Mouse (Mus musculus) Muller cell, postnatal 12 days (primary cell): ENCODE results near the gene Slc43a2.

Experiments
- DNase-seq: peaks from one replicate; pipeline ENCODE4 v3.0.0-alpha.2; 2015; ENCODE audit errors: inconsistent ontology term

Gene Slc43a2

DNA sequence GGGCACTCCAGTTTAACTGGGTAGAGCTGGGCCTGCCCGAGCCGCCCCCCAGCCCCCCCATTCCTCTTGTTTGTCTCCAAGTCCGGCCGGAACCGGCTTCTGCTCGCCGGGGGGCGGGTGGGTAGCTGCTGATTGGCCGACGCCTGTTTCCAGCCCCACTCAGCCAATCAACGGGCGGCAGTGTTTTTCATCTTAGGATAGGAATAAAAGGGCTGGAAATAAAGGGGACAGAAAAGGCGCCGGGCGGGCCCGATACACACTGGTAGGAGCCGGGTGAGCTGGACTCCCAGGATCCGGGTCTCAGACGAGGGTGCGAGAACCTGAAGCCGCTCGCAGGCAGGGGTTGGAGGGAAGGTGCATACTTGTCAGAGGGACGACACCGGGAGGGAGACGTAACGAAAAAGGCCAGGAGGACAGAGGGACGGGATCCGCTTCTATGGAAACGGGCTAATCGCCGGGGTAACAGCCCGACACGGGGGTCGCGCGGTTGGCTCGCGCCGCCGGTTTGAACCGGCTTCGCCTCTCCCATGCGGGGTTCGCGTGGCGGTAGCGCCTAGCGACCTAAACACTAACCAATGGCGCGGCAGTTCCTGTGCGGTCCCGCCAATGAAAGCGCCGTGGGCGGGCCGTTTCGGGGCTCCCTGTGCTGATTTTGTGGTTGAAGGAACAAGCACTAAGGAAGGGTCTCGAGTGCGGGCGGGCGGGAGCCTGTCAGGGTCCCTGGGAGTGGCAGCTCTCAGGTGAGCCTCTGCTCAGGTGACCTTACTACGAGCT lies at the start of gene Slc43a2:
Gene Slc43a2 (plus strand): TSS at position 226 of the 774 bp plus-strand sequence.
- peak; percentile 99 for DNase-seq

DNA sequence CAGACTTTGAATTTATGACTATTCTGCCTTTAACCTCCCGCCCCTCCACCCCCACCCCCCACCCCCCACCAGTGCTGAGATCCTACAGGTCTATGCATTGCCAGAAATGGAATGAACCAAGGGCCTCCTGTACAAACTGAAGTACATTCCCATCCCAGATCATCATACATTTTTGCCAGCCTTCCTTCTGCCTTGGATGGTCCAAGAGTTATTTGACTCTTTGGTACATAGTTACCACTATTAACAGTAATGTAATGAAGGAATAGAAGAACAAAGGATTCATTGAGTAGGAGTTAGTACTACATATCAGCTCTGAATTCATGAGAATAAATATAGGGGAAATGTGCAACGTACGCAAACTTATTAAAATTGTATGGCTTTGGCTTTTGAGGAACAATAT lies 45.3 kb upstream of the Slc43a2 start:
- DNase-seq = no peak

DNA sequence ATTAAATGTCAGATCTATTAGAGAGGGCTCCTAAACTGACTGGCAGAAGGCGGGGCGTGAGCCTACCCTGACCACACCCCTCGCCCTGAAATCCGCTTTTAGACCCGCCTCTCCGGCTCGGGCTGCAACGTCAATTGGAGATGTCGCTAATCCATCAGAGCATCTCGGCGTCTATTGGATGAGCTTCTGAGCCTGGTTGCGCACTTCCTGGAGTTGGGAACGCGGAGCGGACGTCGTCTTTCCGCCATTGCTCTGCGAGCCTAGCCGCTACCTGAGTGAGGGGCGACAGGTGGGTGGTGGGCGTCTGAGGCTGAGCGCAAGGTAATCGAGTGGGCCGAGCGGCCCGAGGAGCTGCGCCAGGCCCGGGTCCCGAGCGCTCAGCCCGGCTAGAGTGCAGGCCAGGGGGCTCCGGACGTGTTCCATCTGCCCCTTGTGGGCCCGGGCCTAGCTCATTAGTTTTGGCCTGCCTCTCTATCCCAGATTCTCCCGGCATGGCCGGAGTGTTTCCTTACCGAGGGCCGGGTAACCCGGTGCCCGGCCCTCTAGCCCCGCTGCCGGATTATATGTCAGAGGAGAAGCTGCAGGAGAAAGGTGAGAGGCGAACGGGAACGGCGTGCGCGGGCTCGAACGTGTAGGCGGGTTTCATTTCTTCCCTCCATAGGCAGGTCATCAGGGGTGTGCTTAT lies 44.8 kb upstream of the Slc43a2 start, which contains the start of gene Prpf8:
Gene Prpf8 (plus strand): TSS at position 216 of the 685 bp plus-strand sequence.
- DNase-seq = peak; percentile 96

DNA sequence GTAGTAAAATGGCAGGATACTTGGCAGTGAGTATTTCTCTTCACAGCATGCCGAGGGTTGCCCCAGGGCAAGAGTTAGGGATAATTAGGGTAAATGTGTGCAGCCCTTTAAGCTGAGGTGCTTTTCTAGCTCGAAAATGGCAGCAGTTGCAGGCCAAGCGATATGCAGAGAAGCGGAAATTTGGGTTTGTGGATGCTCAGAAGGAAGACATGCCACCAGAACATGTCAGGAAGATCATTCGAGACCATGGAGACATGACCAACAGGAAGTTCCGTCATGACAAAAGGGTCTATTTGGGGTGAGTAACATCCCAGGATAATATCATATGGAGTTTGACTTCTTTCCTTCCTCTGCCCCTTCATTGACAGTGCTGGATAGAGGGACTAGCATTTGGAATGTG lies 44.0 kb upstream of the Slc43a2 start:
- no peak for DNase-seq

DNA sequence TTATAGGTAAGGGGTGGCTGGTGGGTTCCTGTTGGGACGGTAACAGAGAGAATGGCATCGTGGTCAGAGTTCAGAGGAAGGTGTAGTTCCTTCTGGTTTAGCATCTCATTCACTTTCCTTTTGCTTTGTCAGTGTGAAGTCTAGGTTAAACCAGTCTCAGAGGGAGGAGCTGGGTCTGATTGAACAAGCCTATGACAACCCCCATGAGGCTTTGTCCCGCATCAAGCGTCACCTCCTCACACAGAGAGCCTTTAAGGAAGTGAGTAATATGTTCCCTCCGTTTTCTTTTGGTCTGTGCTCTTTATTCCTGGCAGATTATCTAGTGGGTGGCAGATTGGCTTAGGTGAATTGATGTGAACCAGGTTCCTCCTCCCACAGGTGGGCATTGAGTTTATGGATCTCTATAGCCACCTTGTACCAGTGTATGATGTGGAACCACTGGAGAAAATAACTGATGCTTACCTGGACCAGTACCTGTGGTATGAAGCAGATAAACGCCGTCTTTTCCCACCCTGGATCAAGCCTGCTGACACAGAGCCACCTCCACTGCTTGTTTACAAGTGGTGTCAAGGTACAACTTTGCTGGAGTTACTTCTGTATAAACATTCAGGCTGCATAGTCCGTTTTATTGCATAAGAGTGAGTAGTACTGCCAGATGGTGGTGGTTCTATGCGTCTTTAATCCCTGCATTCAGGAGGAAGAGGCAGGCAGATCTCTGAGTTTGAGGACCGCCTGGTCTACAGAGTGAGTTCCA lies 37.0 kb upstream of the Slc43a2 start:
- DNase-seq = no peak

- no peak for DNase-seq
Measured at GRCm38 (mm10) chr11:75498126-75498525, 33.4 kb upstream of the Slc43a2 start.

- DNase-seq = no peak
Measured at GRCm38 (mm10) chr11:75508162-75508561, 23.3 kb upstream of the Slc43a2 start.

DNA sequence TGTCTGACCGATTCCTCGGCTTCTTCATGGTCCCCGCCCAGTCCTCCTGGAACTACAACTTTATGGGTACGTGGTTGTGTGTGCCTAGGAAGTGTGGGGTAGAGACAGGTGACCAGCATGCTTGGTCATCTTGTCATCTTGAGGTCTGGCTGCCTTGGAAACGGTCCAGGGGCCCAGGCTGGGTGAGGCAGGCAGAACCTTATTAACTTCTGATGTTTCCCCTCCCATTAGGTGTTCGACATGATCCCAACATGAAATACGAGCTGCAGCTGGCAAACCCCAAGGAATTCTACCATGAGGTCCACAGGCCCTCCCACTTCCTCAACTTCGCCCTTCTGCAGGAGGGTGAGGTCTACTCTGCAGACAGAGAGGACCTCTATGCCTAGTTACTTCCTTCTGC lies 22.6 kb upstream of the Slc43a2 start:
- no peak for DNase-seq

GRCm38 (mm10) chr11:75509741-75510626 lies 21.5 kb upstream of the Slc43a2 start, which contains the start of gene Rilp:
Gene Rilp, plus strand, starts transcription at chr11:75510094.
- DNase-seq = peak; percentile 93

DNA sequence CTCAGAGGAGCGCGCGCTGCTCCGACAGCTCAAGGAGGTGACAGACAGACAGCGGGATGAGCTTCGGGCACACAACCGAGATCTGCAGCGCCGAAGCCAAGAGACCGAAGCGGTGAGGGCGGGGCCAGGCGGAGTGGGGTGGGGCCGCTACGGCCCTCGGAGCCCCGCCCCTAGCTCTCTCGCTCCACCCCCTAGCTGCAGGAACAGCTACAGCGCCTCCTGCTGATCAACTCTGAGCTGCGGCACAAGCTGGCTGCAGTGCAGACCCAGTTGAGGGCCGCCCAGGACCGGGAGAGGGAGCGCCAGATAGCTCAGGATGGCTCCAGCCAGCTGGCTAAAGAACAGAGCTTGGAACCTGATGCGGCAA lies 20.9 kb upstream of the Slc43a2 start:
- peak; percentile 94 for DNase-seq

- no peak for DNase-seq
Measured at GRCm38 (mm10) chr11:75511213-75511612, 20.3 kb upstream of the Slc43a2 start.

DNA sequence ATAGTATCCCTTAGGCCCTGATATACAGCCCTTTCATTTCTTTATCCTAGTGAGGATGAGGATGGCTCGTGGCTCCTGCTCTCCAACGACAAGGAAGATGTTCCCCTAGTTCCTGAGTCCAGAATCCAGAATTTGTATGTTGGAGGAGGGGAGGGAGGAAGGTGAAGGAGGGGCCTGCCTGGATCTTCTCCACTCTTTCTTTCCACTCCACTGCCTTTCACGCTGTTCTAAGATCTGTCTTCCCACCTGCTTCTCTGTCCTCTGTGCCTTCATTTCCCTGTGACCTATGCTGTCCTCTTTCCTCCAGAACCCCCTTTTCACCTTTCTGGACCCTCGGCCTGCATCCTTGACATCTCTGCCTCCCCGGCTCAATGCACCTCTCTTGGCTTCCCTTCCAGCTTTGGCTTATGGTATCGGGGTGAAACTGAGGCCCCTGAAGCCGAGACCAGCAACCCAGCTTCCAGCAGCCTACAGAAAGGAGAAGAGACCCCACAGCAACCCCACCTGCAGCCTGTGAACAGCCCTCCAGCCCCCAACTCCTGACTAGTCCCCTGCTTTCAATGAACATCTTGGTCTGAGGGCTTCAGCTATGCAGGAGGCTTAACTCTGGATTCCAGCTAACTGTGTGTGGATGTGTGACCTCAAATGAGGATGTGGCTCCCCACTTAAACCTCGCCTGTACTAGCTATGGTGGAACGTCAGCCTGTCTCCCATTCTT lies 19.0 kb upstream of the Slc43a2 start:
- no peak for DNase-seq

DNA sequence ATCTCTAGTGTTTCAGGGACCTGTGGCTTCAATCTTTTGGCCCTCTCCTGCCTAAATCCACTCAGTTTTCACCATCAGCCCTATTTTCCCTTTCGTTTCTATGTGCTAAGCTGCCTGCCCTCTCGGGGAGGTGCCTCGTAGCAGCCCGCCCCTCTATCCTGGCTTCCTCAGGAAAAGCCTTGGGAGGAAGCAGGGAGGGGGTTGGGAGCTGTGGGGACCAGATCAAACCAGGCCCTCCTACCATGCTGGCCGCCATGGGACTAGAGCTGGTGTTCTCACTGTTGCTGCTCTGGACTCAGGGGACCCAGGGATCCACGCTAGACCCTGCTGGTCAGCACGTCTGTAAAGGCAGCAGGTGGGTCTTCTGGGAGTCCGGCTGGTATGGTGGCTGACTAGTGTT lies 18.2 kb upstream of the Slc43a2 start, which contains the start of gene Scarf1:
Gene Scarf1 (plus strand): TSS at position 205 of the 400 bp plus-strand sequence.
- DNase-seq = no peak

- no peak for DNase-seq
Measured at GRCm38 (mm10) chr11:75515186-75515585, 16.3 kb upstream of the Slc43a2 start.

- DNase-seq = peak; percentile 51
Measured at GRCm38 (mm10) chr11:75519834-75520633, 11.5 kb upstream of the Slc43a2 start.

- DNase-seq = no peak
Measured at GRCm38 (mm10) chr11:75521609-75522008, 9.9 kb upstream of the Slc43a2 start.

GRCm38 (mm10) chr11:75522793-75523192 lies 8.7 kb upstream of the Slc43a2 start:
- DNase-seq = no peak

DNA sequence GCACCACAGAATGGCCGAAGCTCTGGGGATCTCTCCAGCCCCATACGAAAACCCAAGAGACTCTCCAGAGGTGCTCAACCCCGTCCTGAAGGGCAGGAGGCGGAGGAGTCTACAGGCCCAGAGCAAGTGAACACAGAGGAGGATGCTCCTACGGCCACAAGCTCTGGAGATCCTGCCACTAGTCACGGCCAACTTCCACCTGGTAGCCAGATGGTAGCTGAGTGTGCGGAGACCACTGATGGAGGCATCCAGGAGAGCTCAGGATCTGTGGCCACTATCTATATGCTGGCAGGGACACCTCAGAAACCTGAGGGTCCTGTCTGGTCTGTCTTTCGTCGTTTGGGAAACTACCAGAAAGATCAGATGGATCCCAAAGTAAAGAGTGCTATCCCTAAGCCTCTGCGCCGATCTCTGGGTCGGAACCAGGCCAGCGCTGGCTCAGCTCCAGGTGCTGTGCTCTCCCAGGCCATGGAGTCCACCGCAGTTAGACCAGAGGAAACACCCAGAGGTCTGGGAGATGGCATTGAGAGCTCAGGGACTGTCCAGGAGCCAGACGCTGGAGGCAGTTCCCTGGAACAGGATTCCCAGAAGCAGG lies 5.9 kb upstream of the Slc43a2 start:
- DNase-seq = no peak

- DNase-seq = no peak
Measured at GRCm38 (mm10) chr11:75526943-75527342, 4.6 kb upstream of the Slc43a2 start.
